Mouse (Mus musculus) activated CD4-positive, CD25-positive, alpha-beta regulatory T cell (primary cell): ENCODE data around the gene Scgb2b12. TPM values are rescaled to one million over a fixed set of nuclear protein-coding genes. Genes with fewer than 3 reads are reported as not detected.

ENCODE experiments used
- polyA plus RNA-seq, 2 experiments: library from polyadenylated mRNA; unstranded; fragments of 100-300 nt; shearing (Covaris generic); gene quantifications; one replicate each; pipeline ENCODE4 v1.2.1; 2017

Gene Scgb2b12
- polyA plus RNA-seq = not detected

DNA sequence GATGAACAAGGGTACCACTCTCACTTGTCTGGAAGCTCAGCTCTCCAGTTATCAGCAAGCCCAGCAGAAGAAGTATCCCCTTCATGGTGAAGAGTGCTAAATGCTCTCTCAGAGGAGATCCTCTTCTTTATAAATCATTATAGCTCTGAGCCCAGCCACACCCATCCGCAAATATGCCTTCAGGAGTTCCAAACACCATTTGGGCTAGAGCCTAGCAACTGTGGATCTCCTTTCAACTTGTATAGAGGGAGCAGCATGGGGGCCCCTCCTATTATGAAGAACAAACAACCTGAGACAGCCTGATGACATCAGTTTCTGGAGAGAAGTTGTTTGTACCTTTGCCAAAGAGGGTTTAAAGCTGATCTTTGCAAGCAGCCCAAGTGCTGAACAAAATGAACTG lies at the start of gene Scgb2b12:
Gene Scgb2b12 (minus strand): TSS at position 101 of the 400 bp plus-strand sequence.

DNA sequence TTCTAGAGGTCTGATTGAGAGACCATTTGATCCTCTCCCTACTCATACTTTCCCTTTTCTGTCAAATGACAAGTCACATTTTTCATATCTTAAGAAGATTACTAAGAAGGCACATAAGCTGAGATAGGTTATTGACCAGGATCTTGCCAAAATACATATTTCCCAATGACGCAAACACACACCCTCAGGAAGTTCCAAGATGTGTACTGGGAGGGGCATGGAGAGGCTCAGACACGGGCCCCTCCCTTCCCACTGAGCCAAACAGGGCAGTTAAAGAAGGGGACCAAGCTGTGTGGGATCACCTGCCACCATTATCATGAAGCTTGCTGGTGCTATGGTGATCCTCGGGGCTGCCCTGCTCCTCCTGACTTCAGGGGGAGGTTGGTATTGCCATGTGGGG lies 6.8 kb upstream of the Scgb2b12 start, which contains the start of gene Scgb1b12:
Gene Scgb1b12 (plus strand): TSS at position 301 of the 400 bp plus-strand sequence.

Other genes starting within 250 kb of the Scgb2b12 start
- gene Scgb1b10, start 226.4 kb downstream of the Scgb2b12 start, polyA plus RNA-seq = not detected
- gene Scgb2b11, start 116.1 kb downstream of the Scgb2b12 start, polyA plus RNA-seq = not detected
- not detected for gene Scgb1b11, start 104.4 kb downstream of the Scgb2b12 start, polyA plus RNA-seq
- gene Scgb1b12, start 6.9 kb upstream of the Scgb2b12 start, polyA plus RNA-seq = not detected
- gene Scgb1b29, start 114.3 kb upstream of the Scgb2b12 start, polyA plus RNA-seq = not detected